Mouse (Mus musculus): ENCODE data around the gene 6330409D20Rik. TPM values are rescaled to one million over a fixed set of nuclear protein-coding genes. Genes with fewer than 3 reads are reported as not detected.
A peak's percentile ranks its signal among the peaks of the same experiment; 100 is the strongest.

6330409D20Rik gene
- polyA plus RNA-seq, 1 experiment from 2014 or later: 0.30 TPM

- Histone ChIP-seq H3K4me1 (ENCODE audit: insufficient read depth, low read depth, low read length) (peaks cover 11% of the 10 kb centered on the region; the same call in 1 of the 2 replicates), H3K9ac (replicated peaks; ENCODE audit: low read depth) (no peak overlapping the region), H3K9me3 (ENCODE audit: low read length) (no peaks in the 10 kb centered on the region), H3K36me3 (ENCODE audit: insufficient read depth, low read length) (no peaks in the 10 kb centered on the region), H3K27me3 (replicated peaks; ENCODE audit: insufficient read depth, low read length) (no peaks in the 10 kb centered on the region), H3K4me2 (replicated peaks; ENCODE audit: low read depth, low read length) (no peak overlapping the region), H3K4me3 (ENCODE audit: low read depth, low read length) (no peak overlapping the region), H3K27ac (ENCODE audit: low read length) (no peak overlapping the region)
- 36% methylated on average over 9 of the region's 9 CpGs for WGBS
- DNase-seq (ENCODE audit: low spot score) (no peak), ATAC-seq (no peak)
- no peak for TF ChIP-seq EP300 (IDR thresholded peaks at IDR 0.05)
- TF ChIP-seq CTCF (IDR thresholded peaks at IDR 0.05): no peak
These were observed 22.1 kb downstream of the 6330409D20Rik start for GRCm38 (mm10) chr2:32718761-32719160.

- Histone ChIP-seq H3K9ac (replicated peaks; ENCODE audit: low read depth) (no peak overlapping the region), H3K4me2 (replicated peaks; ENCODE audit: low read depth, low read length) (no peak overlapping the region), H3K36me3 (ENCODE audit: insufficient read depth, low read length) (peaks cover 2% of the 10 kb centered on the region; the same call in 1 of the 2 replicates), H3K4me3 (ENCODE audit: low read depth, low read length) (no peak overlapping the region), H3K4me1 (ENCODE audit: insufficient read depth, low read depth, low read length) (peaks cover 17% of the 10 kb centered on the region; the same call in 1 of the 2 replicates), H3K27me3 (replicated peaks; ENCODE audit: insufficient read depth, low read length) (no peaks in the 10 kb centered on the region), H3K27ac (ENCODE audit: low read length) (peak overlapping the region; percentile 96), H3K9me3 (ENCODE audit: low read length) (no peaks in the 10 kb centered on the region)
- DNase-seq (ENCODE audit: low spot score): peak; percentile 90
- TF ChIP-seq CTCF (IDR thresholded peaks at IDR 0.05): peak; percentile 27; the same call in 1 of the 2 replicates
- peak; percentile 44; the same call in 1 of the 2 replicates for TF ChIP-seq EP300 (IDR thresholded peaks at IDR 0.05)
- 29% methylated on average over 4 of the region's 4 CpGs for WGBS
- ATAC-seq: peak; percentile 10; the same call in 1 of the 2 replicates
These were observed 25.8 kb downstream of the 6330409D20Rik start for GRCm38 (mm10) chr2:32714987-32715425.

DNA sequence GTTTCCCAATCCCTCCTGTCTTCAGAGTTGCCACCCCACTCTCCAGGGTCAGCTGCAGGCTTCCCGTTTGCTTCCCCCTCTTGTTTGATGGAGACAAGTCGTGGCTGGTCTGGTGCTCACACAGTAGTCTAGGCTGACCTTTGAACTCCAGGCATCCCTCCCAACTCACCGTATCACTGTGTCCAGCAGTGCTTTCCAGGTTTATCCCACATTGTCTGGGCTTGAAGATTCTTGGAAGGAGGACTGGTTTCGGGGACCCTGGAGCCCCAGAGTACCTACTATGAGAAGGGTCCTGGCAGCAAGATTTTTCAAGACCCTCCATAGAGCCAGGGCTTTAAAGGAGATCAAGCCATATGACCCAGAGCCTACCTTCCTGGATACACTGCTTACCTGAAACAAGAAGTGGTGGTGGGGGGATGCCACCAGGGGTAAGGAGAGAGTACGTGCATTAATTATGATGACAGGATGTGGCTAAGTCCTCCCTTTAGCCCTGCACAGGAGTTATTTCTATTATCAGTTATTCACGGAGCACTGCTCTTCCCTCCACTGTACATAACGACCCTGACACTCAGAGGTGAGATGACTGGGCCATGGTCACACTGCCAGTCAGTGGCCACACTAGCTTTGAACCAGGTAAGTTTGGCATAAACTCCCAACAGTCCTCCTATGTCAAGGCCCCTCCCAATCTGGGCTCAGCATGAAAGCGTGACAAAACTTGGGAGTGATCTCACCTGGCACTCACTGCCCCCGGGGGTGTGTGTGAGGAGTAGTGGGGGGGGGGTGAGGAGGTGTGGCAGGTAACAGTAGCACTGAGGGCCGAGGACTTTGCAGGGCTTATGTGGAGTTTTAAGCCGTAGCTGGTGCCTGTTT, 26.5 kb downstream of the 6330409D20Rik start:
- peak overlapping the region; percentile 96 for H3K27ac ChIP-seq (ENCODE audit: low read length)
- no peaks in the 10 kb centered on the region for H3K9me3 ChIP-seq (ENCODE audit: low read length)
- peaks cover 17% of the 10 kb centered on the region; the same call in 1 of the 2 replicates for H3K4me1 ChIP-seq (ENCODE audit: insufficient read depth, low read depth, low read length)
- WGBS: 40% methylated on average over 11 of the region's 11 CpGs
- peaks cover 8% of the 10 kb centered on the region; the same call in 1 of the 2 replicates for H3K36me3 ChIP-seq (ENCODE audit: insufficient read depth, low read length)
- no peak overlapping the region for H3K4me2 ChIP-seq (replicated peaks; ENCODE audit: low read depth, low read length)
- TF ChIP-seq CTCF (IDR thresholded peaks at IDR 0.05) (no peak), EP300 (IDR thresholded peaks at IDR 0.05) (no peak)
- ATAC-seq (no peak), DNase-seq (ENCODE audit: low spot score) (peak; percentile 24)
- no peaks in the 10 kb centered on the region for H3K27me3 ChIP-seq (replicated peaks; ENCODE audit: insufficient read depth, low read length)
- no peak overlapping the region for H3K4me3 ChIP-seq (ENCODE audit: low read depth, low read length)
- H3K9ac ChIP-seq (replicated peaks; ENCODE audit: low read depth): no peak overlapping the region; the same call in 1 of the 2 replicates

- WGBS: under 1% methylated on average over 30 of the region's 79 CpGs
- Histone ChIP-seq H3K9me3 (ENCODE audit: low read length) (no peaks in the 10 kb centered on the region), H3K36me3 (ENCODE audit: insufficient read depth, low read length) (peaks cover 13% of the 10 kb centered on the region), H3K4me3 (ENCODE audit: low read depth, low read length) (peak within 1 kb of the TSS; percentile 90), H3K9ac (replicated peaks; ENCODE audit: low read depth) (peak within 1 kb of the TSS; percentile 64), H3K4me1 (ENCODE audit: insufficient read depth, low read depth, low read length) (peaks cover 17% of the 10 kb centered on the region; the same call in 1 of the 2 replicates), H3K4me2 (replicated peaks; ENCODE audit: low read depth, low read length) (peak within 1 kb of the TSS; percentile 85), H3K27me3 (replicated peaks; ENCODE audit: insufficient read depth, low read length) (no peaks in the 10 kb centered on the region), H3K27ac (ENCODE audit: low read length) (peak within 1 kb of the TSS; percentile 96)
- DNase-seq (ENCODE audit: low spot score) (peak; percentile 95), ATAC-seq (peak; percentile 85)
- TF ChIP-seq EP300 (IDR thresholded peaks at IDR 0.05) (no peak), CTCF (IDR thresholded peaks at IDR 0.05) (peak; percentile 100)
These were observed 27.6 kb downstream of the 6330409D20Rik start, which contains the start of gene Cdk9 for GRCm38 (mm10) chr2:32712934-32713817. Gene Cdk9 (minus strand): TSS chr2:32713076.

GRCm38 (mm10) chr2:32712586-32712933, 28.3 kb downstream of the 6330409D20Rik start:
- whole genome bisulfite sequencing: under 1% methylated on average over 15 of the region's 44 CpGs
- H3K4me1 ChIP-seq (ENCODE audit: insufficient read depth, low read depth, low read length): peaks cover 17% of the 10 kb centered on the region; the same call in 1 of the 2 replicates
- peak overlapping the region; percentile 90 for H3K4me3 ChIP-seq (ENCODE audit: low read depth, low read length)
- peak overlapping the region; percentile 64 for H3K9ac ChIP-seq (replicated peaks; ENCODE audit: low read depth)
- peak overlapping the region; percentile 96 for H3K27ac ChIP-seq (ENCODE audit: low read length)
- H3K9me3 ChIP-seq (ENCODE audit: low read length): no peaks in the 10 kb centered on the region
- H3K4me2 ChIP-seq (replicated peaks; ENCODE audit: low read depth, low read length): peak overlapping the region; percentile 85
- TF ChIP-seq CTCF (IDR thresholded peaks at IDR 0.05): no peak
- no peak for TF ChIP-seq EP300 (IDR thresholded peaks at IDR 0.05)
- peaks cover 18% of the 10 kb centered on the region for H3K36me3 ChIP-seq (ENCODE audit: insufficient read depth, low read length)
- no peaks in the 10 kb centered on the region for H3K27me3 ChIP-seq (replicated peaks; ENCODE audit: insufficient read depth, low read length)
- peak; percentile 91 for ATAC-seq
- peak; percentile 95 for DNase-seq (ENCODE audit: low spot score)
